Mouse (Mus musculus): ENCODE results near the gene Cenpx. TPM values are rescaled to one million over a fixed set of nuclear protein-coding genes. Genes with fewer than 3 reads are reported as not detected.

Cenpx gene
- total RNA-seq, 2 experiments from 2014 or later, result 95.0 to 157 TPM

- ATAC-seq (replicated peaks; ENCODE audit: low FRiP score, low TSS enrichment, poor library complexity, severe bottlenecking), result no peak
Observed at GRCm38 (mm10) chr11:120666617-120667016, 46.9 kb downstream of the Cenpx start.

- ATAC-seq (replicated peaks; ENCODE audit: low FRiP score, low TSS enrichment, poor library complexity, severe bottlenecking), result no peak
Observed at GRCm38 (mm10) chr11:120665406-120665805, 48.1 kb downstream of the Cenpx start.

- ATAC-seq (replicated peaks; ENCODE audit: low FRiP score, low TSS enrichment, poor library complexity, severe bottlenecking), result no peak
Observed at GRCm38 (mm10) chr11:120663714-120664113, 49.8 kb downstream of the Cenpx start.

GRCm38 (mm10) chr11:120662759-120663158 is 50.8 kb downstream of the Cenpx start:
- ATAC-seq (replicated peaks; ENCODE audit: low FRiP score, low TSS enrichment, poor library complexity, severe bottlenecking), result no peak

GRCm38 (mm10) chr11:120661076-120661460 is 52.5 kb downstream of the Cenpx start, which contains the start of gene Notum:
Gene Notum (minus strand): TSS chr11:120661175.
- ATAC-seq (replicated peaks; ENCODE audit: low FRiP score, low TSS enrichment, poor library complexity, severe bottlenecking), result no peak

Other genes starting within 250 kb of the Cenpx start
- 11.2 and 14.7 TPM in 2 replicates for gene Arl16, start 246.1 kb downstream of the Cenpx start, total RNA-seq (2014; fragmentation: Nextera tagmentation)
- gene Arl16, start 246.1 kb downstream of the Cenpx start, total RNA-seq (2017), result 8.8 and 21.9 TPM in 2 replicates
- 165 and 221 TPM in 2 replicates for gene Mrpl12, start 229.1 kb downstream of the Cenpx start, total RNA-seq (2014; fragmentation: Nextera tagmentation)
- 151 and 192 TPM in 2 replicates for gene Mrpl12, start 229.1 kb downstream of the Cenpx start, total RNA-seq (2017)
- 16.9 and 27.2 TPM in 2 replicates for gene Slc25a10, start 221.9 kb downstream of the Cenpx start, total RNA-seq (2014; fragmentation: Nextera tagmentation)
- 17.6 and 18.8 TPM in 2 replicates for gene Slc25a10, start 221.9 kb downstream of the Cenpx start, total RNA-seq (2017)
- not detected in 2 replicates for gene Gcgr, start 183.0 kb downstream of the Cenpx start, total RNA-seq (2014; fragmentation: Nextera tagmentation)
- not detected in 2 replicates for gene Gcgr, start 183.0 kb downstream of the Cenpx start, total RNA-seq (2017)
- gene Mcrip1, start 164.0 kb downstream of the Cenpx start, total RNA-seq (2014; fragmentation: Nextera tagmentation), result 60.4 and 62.7 TPM in 2 replicates
- gene Mcrip1, start 164.0 kb downstream of the Cenpx start, total RNA-seq (2017), result 18.5 and 18.8 TPM in 2 replicates
- not detected in 2 replicates for gene Ppp1r27, start 162.6 kb downstream of the Cenpx start, total RNA-seq (2014; fragmentation: Nextera tagmentation)
- gene Ppp1r27, start 162.6 kb downstream of the Cenpx start, total RNA-seq (2017), result not detected in 2 replicates
- gene P4hb, start 140.5 kb downstream of the Cenpx start, total RNA-seq (2014; fragmentation: Nextera tagmentation), result 236 and 270 TPM in 2 replicates
- 334 and 373 TPM in 2 replicates for gene P4hb, start 140.5 kb downstream of the Cenpx start, total RNA-seq (2017)
- gene Arhgdia, start 132.1 kb downstream of the Cenpx start, total RNA-seq (2014; fragmentation: Nextera tagmentation), result 248 and 334 TPM in 2 replicates
- gene Arhgdia, start 132.1 kb downstream of the Cenpx start, total RNA-seq (2017), result 96.3 and 154 TPM in 2 replicates
- 157 and 232 TPM in 2 replicates for gene Alyref, start 115.4 kb downstream of the Cenpx start, total RNA-seq (2014; fragmentation: Nextera tagmentation)
- gene Alyref, start 115.4 kb downstream of the Cenpx start, total RNA-seq (2017), result 208 and 278 TPM in 2 replicates
- gene Anapc11, start 115.3 kb downstream of the Cenpx start, total RNA-seq (2014; fragmentation: Nextera tagmentation), result 84.0 and 110 TPM in 2 replicates
- 21.9 and 27.6 TPM in 2 replicates for gene Anapc11, start 115.3 kb downstream of the Cenpx start, total RNA-seq (2017)
- gene Npb, start 105.3 kb downstream of the Cenpx start, total RNA-seq (2014; fragmentation: Nextera tagmentation), result 3.3 TPM in 1 of 2 replicates, not detected in the other
- not detected in 2 replicates for gene Npb, start 105.3 kb downstream of the Cenpx start, total RNA-seq (2017)
- 74.6 and 87.3 TPM in 2 replicates for gene Pcyt2, start 95.8 kb downstream of the Cenpx start, total RNA-seq (2014; fragmentation: Nextera tagmentation)
- 28.5 and 29.6 TPM in 2 replicates for gene Pcyt2, start 95.8 kb downstream of the Cenpx start, total RNA-seq (2017)
- 62.8 and 79.3 TPM in 2 replicates for gene Sirt7, start 88.5 kb downstream of the Cenpx start, total RNA-seq (2014; fragmentation: Nextera tagmentation)
- 39.8 and 48.3 TPM in 2 replicates for gene Sirt7, start 88.5 kb downstream of the Cenpx start, total RNA-seq (2017)
- 26.0 and 31.6 TPM in 2 replicates for gene Mafg, start 80.1 kb downstream of the Cenpx start, total RNA-seq (2014; fragmentation: Nextera tagmentation)
- gene Mafg, start 80.1 kb downstream of the Cenpx start, total RNA-seq (2017), result 11.7 and 12.2 TPM in 2 replicates
- gene Pycr1, start 70.0 kb downstream of the Cenpx start, total RNA-seq (2014; fragmentation: Nextera tagmentation), result 0.13 and 1.1 TPM in 2 replicates
- 1.5 TPM in 1 of 2 replicates, not detected in the other for gene Pycr1, start 70.0 kb downstream of the Cenpx start, total RNA-seq (2017)
- gene Myadml2, start 65.6 kb downstream of the Cenpx start, total RNA-seq (2014; fragmentation: Nextera tagmentation), result 6.3 TPM in 1 of 2 replicates, not detected in the other
- not detected in 2 replicates for gene Myadml2, start 65.6 kb downstream of the Cenpx start, total RNA-seq (2017)
- gene Notum, start 52.6 kb downstream of the Cenpx start, total RNA-seq (2014; fragmentation: Nextera tagmentation), result not detected in 2 replicates
- not detected in 2 replicates for gene Notum, start 52.6 kb downstream of the Cenpx start, total RNA-seq (2017)
- 79.5 and 108 TPM in 2 replicates for gene Aspscr1, start 40.8 kb downstream of the Cenpx start, total RNA-seq (2014; fragmentation: Nextera tagmentation)
- 15.5 and 52.7 TPM in 2 replicates for gene Aspscr1, start 40.8 kb downstream of the Cenpx start, total RNA-seq (2017)
- 25.3 and 34.4 TPM in 2 replicates for gene Lrrc45, start 187 bp upstream of the Cenpx start, total RNA-seq (2014; fragmentation: Nextera tagmentation)
- gene Lrrc45, start 187 bp upstream of the Cenpx start, total RNA-seq (2017), result 37.0 and 38.1 TPM in 2 replicates
- 1.6 and 2.9 TPM in 2 replicates for gene Rac3, start 7.7 kb upstream of the Cenpx start, total RNA-seq (2014; fragmentation: Nextera tagmentation)
- not detected in 2 replicates for gene Rac3, start 7.7 kb upstream of the Cenpx start, total RNA-seq (2017)
- gene Dcxr, start 13.5 kb upstream of the Cenpx start, total RNA-seq (2014; fragmentation: Nextera tagmentation), result 12.7 and 14.9 TPM in 2 replicates
- gene Dcxr, start 13.5 kb upstream of the Cenpx start, total RNA-seq (2017), result 6.2 and 10.2 TPM in 2 replicates
- gene Cbr2, start 18.4 kb upstream of the Cenpx start, total RNA-seq (2014; fragmentation: Nextera tagmentation), result not detected in 2 replicates
- not detected in 2 replicates for gene Cbr2, start 18.4 kb upstream of the Cenpx start, total RNA-seq (2017)
- 2.5 and 12.0 TPM in 2 replicates for gene Hmga1b, start 49.1 kb upstream of the Cenpx start, total RNA-seq (2014; fragmentation: Nextera tagmentation)
- 8.7 and 10.9 TPM in 2 replicates for gene Hmga1b, start 49.1 kb upstream of the Cenpx start, total RNA-seq (2017)
- gene Rfng, start 70.5 kb upstream of the Cenpx start, total RNA-seq (2014; fragmentation: Nextera tagmentation), result 43.1 and 47.2 TPM in 2 replicates
- 4.8 and 9.5 TPM in 2 replicates for gene Rfng, start 70.5 kb upstream of the Cenpx start, total RNA-seq (2017)
- gene Gps1, start 70.5 kb upstream of the Cenpx start, total RNA-seq (2014; fragmentation: Nextera tagmentation), result 107 TPM in 2 replicates
- gene Gps1, start 70.5 kb upstream of the Cenpx start, total RNA-seq (2017), result 103 and 119 TPM in 2 replicates
- 150 TPM in 2 replicates for gene Dus1l, start 82.7 kb upstream of the Cenpx start, total RNA-seq (2014; fragmentation: Nextera tagmentation)
- 68.4 and 87.6 TPM in 2 replicates for gene Dus1l, start 82.7 kb upstream of the Cenpx start, total RNA-seq (2017)
- gene Fasn, start 110.8 kb upstream of the Cenpx start, total RNA-seq (2014; fragmentation: Nextera tagmentation), result 92.0 and 92.3 TPM in 2 replicates
- 27.2 and 34.0 TPM in 2 replicates for gene Fasn, start 110.8 kb upstream of the Cenpx start, total RNA-seq (2017)
- gene Ccdc57, start 219.1 kb upstream of the Cenpx start, total RNA-seq (2014; fragmentation: Nextera tagmentation), result 9.0 and 14.0 TPM in 2 replicates
- 6.4 and 6.8 TPM in 2 replicates for gene Ccdc57, start 219.1 kb upstream of the Cenpx start, total RNA-seq (2017)
- 0.15 and 1.9 TPM in 2 replicates for gene Slc16a3, start 234.7 kb upstream of the Cenpx start, total RNA-seq (2014; fragmentation: Nextera tagmentation)
- 2.1 and 3.2 TPM in 2 replicates for gene Slc16a3, start 234.7 kb upstream of the Cenpx start, total RNA-seq (2017)

Measured in megakaryocyte-erythroid progenitor cell, adult 5-6 weeks (primary cell).